Mouse (Mus musculus) heart, adult 8-10 months (tissue): ENCODE results near the gene Mcat. TPM values are rescaled to one million over a fixed set of nuclear protein-coding genes. Genes with fewer than 3 reads are reported as not detected.
"Not testable (repeated sequence)": the region's sequence is repeated elsewhere in the genome, so short reads cannot be mapped to it uniquely, and the experiment has no call there.

Experiments
- DNase-seq: peaks from one replicate; pipeline ENCODE4 v3.0.0; 2022; ENCODE audit warnings: low spot score
- microRNA-seq: library from miRNA; unstranded; fragments of <30 nt; microRNA quantifications from one replicate; pipeline ENCODE4 v1.2.0, GENCODE M21; 2022
- total RNA-seq, 4 experiments: library from RNA; stranded (reverse); gene quantifications; 2 replicates each; pipeline ENCODE4 v1.2.4; 2022

Gene Mcat
- total RNA-seq, 4 experiments from 2014 or later = 43.6 to 51.3 (median 46.9) TPM

DNA sequence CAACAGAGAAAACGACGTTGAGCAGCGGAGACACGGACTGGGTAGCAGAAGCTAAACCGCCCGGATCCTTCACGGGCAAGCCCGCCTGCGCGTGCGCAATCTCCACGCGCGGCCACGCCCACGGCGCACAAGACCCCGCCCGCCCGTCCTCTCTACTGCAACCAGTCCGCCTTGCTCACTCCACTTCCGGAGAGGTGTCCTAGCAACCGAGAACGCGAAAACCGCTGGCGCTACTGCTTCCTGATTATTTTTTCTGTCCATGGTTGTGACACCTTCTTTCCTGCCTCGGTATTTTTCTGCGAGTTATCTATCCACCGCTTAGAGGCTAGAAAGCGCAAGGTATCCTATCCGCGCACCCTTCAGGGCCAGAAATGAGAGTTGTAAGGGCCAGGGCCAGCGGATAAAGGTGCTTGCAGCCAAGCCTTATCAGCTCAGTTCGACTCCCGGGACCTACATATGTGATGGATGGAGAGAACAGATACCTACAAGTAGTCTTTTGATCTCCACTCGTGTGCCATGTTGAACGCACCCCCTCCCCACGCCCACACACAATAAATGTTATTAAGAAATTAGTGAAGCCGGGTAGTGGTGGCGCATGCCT is 52.7 kb downstream of the Mcat start, which contains the start of gene Ttll1:
Gene Ttll1, minus strand, starts transcription at position 89 of the 601 bp plus-strand sequence.
- peak; percentile 94 for DNase-seq

DNA sequence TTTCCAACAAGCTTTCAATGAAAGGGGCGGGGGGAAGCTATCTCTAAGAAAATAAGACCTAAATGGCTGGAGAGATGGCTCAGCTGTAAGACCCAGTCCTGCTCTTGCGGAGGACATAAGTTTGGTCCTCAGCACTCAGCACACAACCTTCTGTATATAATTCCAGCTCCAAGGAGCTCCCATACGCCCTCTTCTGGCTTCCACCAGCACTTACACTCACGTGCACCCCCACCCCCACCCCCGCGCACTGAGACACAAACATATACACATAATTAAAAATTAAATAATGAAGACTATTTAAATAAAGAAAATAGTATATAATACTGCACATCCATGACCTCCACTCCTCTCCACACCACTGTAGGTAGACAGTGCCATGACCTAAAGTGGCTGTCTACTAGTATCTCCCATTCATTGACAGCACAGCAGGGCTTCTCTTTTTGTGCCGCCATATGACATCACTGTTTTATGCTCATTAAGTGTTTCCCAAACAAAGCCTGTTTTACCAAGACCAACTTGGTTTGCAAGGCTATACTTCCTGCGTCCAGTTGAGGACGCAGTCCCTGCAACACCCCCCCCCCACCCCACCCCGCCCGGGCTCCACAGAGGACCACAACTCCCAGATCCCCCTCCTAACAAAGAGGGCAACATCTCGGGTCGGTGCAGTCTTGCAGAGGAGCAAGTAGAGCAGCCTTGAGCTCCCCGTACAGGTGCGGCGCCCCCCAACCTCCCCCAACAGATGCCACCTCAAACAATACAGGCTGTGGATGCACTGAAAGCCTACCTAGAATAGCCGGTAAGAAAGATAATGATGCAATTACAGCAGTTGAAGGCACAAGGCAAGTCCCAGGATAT is 53.4 kb downstream of the Mcat start:
- no peak for DNase-seq

DNA sequence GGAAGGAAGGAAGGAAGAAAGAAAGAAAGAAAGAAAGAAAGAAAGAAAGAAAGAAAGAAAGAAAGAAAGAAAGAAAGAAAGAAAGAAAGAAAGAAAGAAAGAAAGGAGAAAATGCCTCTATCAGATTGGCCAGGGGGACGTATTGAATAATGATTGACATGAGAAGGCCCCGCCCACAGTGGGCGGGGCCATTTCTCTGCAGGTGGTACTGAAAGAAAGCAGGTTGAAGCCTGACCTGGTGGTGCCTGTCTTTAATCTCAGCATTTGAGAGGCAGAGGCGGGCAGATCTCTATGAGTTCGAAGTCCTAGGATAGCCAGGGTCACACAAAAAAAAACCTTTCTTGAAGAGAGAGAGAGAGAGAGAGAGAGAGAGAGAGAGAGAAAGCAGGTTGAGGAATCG is 62.1 kb downstream of the Mcat start:
- not testable (repeated sequence) for DNase-seq

DNA sequence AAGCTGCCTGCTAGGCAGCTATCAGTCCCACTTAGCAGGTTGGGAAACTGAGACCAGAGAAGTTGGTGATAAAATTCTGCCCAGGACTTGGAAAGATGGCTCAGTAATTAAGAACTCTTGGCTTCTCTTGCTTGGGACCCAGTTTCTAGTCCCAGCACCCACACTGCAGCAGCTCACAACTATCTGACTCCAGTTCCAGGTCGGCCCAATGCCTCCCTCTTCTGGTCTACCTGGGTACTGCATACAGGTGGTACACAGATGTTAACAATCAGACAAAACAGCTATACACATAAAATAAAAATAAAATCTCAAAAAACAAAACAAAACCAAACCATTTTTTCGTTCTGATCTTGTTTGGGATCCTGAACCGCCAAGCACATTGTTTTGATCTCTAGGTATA is 63.2 kb downstream of the Mcat start:
- DNase-seq = peak; percentile 42

GRCm38 (mm10) chr15:83499211-83499755 is 64.3 kb downstream of the Mcat start:
- DNase-seq = no peak

DNA sequence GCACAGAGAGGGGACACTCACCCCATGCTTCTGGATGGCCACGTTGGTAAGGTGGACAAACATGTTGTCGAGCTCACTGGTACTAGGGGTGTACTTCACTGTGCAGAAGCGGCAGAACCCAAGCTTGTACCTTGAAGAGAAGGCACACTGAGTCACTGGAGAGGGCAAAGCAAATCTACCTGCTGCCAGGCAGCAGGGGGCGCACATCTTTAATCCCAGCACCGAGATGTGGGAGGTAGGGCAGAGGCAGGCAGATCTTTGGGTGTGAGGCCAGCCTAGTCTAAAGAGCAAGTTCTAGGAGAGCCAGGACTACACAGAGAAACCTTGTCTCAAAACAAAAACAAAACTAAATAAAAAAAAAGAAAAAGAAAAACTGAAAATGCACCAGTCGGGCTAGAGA is 66.3 kb downstream of the Mcat start:
- no peak for DNase-seq

Small RNA genes lying within 50 kb of the gene (microRNA-seq; reads per million reads assigned to microRNA genes)
- gene Gm24575 = not detected

Other genes with a start within 250 kb of the Mcat start
- 10 to 100 TPM; 10.2 to 11.8 (median 11.1) TPM for gene Arfgap3, start 213.5 kb downstream of the Mcat start, total RNA-seq
- gene Pacsin2, start 99.2 kb downstream of the Mcat start, total RNA-seq = 100 to 1,000 TPM; 209 to 267 (median 247) TPM
- 10 to 100 TPM; 51.7 to 73.3 (median 59.8) TPM for gene Ttll1, start 52.9 kb downstream of the Mcat start, total RNA-seq
- gene Bik, start 36.9 kb downstream of the Mcat start, total RNA-seq = 10 to 100 TPM in 1 of 4 experiments, 1 to 10 TPM in 3; 7.6 to 12.5 (median 9.4) TPM
- 10 to 100 TPM; 57.1 to 66.2 (median 60.4) TPM for gene Tspo, start 195 bp downstream of the Mcat start, total RNA-seq
- 1 to 10 TPM; 5.3 to 6.7 (median 5.9) TPM for gene Ttll12, start 31.4 kb upstream of the Mcat start, total RNA-seq
- gene Scube1, start 161.2 kb upstream of the Mcat start, total RNA-seq = under 1 TPM; 0.59 to 0.97 (median 0.84) TPM
- gene Mpped1, start 215.7 kb upstream of the Mcat start, total RNA-seq = not detected